Mouse (Mus musculus): ENCODE measurements around the gene Fndc8.

The Fndc8 gene

DNA sequence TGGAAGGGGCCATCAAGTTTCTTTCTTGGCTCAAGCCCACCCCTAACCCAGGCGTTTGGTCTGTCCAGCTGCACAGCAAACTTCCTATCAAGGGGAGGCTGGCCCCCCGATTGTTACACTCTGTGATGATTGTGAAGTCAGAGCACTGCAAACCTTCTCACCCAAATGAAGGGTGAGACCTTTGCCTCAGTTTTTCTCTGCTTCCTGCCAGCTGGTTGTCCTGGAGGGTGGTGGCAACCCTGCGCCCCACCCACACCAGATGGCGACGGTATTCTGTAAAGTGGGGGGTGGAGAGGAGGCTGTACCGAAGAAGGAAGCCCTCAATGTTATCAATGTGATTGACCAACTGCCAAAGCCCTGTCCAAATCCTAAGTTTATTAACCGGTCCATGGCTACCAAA, at the start of gene Fndc8:
Gene Fndc8 (plus strand): TSS at position 189 of the 400 bp plus-strand sequence.
- in situ Hi-C loops (cut with MboI; ENCODE audit: unreplicated experiment in 2 of 2): loop anchor here (5.0 to 25.0 kb wide), 5 partner anchors 277 to 1255 kb away; partner anchors contain the start of gene Tmem132e (in 1 of the 2)

DNA sequence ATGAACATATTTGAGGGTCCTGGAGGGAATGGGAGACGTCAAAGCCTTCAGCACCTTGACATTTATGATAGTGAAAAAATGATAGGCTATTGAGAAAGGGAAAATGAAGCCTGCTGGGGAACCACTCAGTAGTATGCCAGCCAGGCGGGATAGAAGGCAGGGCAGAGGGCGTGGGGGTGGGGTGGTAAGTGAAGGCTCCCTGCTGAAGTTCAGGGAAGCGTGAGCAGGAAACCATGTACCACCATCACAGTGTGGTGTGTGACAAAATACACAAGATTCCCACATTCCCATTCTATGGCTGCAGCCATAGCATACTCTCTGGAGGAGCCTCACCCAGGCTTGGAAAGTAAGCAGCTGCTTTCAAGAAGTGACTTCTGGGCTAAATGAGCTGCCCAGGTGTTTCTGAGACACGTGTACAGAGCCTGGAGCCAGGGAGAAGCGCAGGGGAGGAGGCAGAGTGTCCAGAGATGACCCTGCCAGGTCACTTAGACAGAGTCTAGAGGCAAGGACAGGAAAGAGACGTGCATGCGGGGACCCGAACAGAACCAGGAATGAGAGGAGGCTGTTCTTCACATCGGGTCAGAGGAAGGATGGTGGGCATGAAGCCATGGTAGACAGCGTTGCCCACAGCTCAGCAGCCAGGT, 47.0 kb upstream of the Fndc8 start:
- in situ Hi-C loops (cut with MboI; ENCODE audit: unreplicated experiment in 2 of 2): no loop called here

DNA sequence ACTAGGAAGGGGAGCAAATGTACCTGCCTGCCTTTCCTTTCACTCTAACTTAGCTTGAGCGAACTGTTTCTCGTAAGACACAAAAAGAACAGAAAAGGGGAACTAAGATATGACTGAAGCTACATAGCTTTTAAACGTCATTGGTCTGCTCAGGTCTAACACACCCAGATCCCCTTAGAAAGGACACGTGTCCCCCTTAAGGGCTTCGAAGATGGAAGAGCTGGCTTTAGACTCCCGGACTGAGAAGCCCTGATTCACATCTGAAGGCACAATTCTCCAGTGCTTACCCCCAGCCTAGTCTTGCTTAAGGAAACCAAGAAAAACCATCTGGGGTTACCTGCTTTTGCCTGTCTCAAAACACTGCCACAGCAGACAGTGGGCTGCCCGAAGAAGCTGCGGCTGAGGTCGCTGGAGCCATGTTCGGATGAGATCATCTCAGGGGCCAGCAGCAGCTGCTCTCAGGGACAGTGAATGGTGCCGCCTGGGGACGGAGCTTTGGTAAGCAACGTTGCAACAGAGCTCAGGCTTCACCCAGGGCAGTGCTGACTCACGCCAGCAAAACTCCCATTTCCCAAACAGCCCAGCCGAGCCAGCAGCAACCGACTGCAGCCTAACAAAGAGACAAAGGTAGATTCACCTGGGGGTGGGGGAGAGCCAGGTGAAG, 46.4 kb upstream of the Fndc8 start:
- in situ Hi-C loops (cut with MboI; ENCODE audit: unreplicated experiment in 2 of 2): no loop called here

DNA sequence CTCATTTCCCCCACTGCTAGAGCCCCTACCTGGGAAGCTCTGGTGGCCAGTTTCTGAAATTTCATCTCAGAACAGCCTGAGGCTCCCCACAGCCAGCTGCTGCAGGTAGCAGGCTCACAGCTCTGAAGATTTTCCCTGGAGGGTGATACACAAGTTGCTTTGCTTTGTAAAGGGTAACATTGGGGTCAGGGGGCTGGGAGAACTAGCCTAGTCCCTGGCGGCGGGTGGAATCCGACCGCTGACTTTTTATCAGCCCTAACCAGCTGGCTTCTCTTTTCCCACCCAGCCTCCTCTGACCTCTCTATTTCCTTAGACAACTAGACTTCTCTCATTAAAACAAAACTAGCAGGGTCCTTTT, 45.9 kb upstream of the Fndc8 start:
- in situ Hi-C loops (cut with MboI; ENCODE audit: unreplicated experiment in 2 of 2): no loop called here

DNA sequence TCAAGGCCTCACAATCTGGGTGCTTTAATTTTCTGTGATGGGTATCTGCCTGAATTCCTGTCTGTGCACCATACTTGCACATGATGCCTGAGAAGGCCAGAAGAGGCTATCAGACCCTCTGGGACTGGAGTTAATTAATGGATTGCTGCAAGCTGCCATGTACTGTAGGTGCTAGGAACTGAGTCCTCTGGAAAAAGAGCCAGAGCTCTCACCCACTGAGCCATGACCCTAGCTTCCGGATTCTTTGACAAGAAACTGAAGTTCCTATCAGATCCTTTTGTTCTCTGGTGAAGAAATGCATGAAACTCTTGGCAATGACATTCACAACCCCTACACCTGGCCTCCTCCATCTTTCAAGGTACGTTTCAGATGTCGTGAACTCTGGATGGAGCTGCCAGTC, 45.0 kb upstream of the Fndc8 start:
- in situ Hi-C loops (cut with MboI; ENCODE audit: unreplicated experiment in 2 of 2): no loop called here

DNA sequence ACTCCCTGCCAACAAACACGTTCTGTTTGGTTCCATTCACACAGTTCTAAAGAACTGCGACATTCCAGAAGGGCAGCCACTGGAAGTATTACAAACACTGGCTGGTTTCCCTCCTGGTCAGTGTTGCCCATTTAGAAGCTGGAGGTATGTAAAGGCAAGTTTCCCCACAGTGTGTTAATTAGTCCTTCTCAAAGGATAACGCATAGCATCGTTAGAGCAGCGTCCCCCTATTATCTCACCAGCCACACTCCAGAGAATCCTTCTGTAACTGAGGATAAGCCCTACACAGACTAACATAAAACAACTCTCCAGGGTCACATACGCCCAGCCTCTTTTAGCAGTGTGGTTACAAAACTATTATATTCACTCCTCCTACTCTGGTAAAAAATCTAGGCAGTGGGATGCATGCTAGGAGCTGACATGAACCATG, 44.3 kb upstream of the Fndc8 start:
- in situ Hi-C loops (cut with MboI; ENCODE audit: unreplicated experiment in 2 of 2): no loop called here

DNA sequence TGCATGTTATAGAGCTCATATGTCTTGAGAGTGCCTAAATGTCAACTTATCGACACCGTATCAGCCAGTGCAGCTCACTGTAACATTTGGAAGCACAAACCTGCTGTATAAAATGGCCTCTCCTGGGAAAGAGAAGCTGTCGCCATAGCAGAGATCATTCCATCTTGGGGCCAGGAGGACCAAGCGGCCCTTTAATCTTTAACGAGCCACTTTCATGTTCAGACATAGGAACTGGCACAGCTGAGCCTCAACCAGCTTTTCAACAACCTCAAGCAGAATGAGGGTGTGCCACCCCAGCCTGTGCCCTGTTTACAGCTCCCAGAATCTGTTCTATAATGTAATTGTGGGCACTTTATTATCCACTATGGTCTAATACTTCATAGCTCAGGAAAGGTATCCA, 41.7 kb upstream of the Fndc8 start:
- in situ Hi-C loops (cut with MboI; ENCODE audit: unreplicated experiment in 2 of 2): no loop called here

DNA sequence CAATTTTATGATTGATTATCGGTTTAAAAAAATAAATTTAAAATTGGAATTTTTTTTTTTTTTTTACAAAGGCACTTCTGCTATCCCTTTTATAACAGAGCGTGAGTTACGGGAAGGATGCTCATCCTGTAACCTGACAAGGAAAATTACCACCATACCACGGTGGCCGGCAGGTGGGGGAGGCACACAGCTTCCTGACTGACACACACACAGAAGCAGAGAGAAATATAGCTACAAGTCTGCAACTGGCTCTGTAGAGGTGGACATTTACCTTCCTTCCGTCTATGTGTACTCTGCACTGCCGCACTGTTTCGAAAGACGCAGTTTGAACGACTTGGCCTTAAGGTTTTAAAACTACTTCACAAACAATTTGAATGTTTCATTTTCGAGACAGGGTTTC, 39.8 kb upstream of the Fndc8 start:
- in situ Hi-C loops (cut with MboI; ENCODE audit: unreplicated experiment in 2 of 2): no loop called here

DNA sequence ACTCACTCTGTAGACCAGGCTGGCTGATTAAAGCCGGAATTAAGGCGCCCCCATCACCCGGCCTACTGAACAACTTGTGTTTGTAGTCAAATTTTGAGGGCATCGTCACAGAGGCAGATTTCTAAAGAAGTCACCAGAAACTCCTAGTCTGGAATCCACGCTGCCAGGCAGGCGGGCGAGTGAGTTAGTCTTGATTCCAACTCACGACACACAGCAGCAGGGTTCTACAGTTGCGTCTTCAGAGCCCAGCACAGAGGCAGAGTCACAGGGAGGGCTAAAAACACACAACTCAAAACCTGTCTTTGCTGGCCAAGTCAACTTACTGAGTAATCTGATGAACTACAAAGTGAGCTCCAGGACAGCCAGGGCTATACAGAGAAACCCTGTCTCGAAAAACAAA, 39.4 kb upstream of the Fndc8 start:
- in situ Hi-C loops (cut with MboI; ENCODE audit: unreplicated experiment in 2 of 2): no loop called here

DNA sequence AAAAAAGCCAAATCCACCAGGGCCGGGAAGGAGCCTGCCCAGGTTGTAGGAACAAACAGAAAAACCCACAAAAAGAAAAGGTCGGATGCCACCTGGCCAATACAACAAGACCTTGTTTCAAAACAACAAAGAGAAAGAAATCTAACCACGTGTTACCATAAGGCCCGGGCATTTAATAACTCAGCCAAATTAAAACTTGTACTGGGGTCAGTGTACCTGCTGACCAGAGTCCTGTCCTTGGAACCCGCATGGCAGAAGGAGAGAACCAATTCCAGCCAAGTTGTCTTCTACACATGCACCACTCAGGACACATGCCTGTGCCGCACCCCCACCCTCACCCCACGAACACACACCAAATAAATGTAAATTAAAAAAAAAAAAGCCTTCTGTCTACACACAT, 39.0 kb upstream of the Fndc8 start:
- in situ Hi-C loops (cut with MboI; ENCODE audit: unreplicated experiment in 2 of 2): no loop called here

DNA sequence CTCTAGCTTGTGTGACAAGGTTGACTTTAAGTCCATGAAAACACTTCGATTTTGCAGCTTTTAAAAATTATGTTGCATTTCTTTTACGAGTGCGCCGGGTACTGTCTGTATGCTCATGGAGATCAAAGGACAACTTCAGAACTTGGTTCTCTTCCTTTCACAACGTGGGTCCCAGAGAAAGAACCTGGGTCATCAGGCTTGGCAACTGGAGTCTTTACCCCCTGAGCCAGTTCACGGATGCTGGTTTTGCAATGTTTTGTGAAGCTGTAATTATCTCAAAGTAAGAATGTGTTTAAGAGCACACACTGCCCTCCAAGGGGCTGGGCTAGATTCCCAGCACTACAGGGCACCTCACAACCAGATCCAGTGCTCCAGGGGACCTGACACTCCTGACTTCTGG, 37.8 kb upstream of the Fndc8 start:
- in situ Hi-C loops (cut with MboI; ENCODE audit: unreplicated experiment in 2 of 2): no loop called here

DNA sequence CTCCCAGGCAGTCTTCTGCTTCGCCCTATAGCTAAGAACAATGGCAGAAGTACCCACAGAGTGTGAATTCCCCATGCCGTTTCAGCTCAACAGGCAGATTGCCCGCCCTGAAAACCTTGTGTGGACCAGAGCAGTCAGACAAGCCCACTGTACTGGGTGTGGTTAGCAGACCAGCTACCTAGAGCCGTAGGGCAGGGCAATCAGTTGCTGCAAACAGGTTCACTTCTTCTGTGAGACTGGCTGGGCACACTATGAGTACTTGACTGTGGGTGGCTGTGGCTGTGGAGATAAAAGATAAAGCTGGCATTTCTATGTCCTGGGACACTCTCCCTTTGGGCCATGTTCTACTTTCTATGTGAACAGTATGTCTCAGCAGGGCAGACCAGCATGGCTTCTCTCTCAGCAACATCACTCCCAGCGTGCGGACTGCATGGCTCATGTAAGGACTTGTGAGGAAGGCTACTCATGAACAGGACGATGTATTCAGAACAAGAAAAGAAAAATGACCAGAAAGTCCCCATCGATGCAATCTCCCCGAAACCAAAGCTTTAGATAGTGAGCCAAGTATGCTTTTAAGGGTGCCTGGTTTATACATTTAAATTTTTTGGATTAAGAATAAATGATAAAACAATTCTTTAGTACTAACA, 36.5 kb upstream of the Fndc8 start:
- in situ Hi-C loops (cut with MboI; ENCODE audit: unreplicated experiment in 2 of 2): no loop called here

DNA sequence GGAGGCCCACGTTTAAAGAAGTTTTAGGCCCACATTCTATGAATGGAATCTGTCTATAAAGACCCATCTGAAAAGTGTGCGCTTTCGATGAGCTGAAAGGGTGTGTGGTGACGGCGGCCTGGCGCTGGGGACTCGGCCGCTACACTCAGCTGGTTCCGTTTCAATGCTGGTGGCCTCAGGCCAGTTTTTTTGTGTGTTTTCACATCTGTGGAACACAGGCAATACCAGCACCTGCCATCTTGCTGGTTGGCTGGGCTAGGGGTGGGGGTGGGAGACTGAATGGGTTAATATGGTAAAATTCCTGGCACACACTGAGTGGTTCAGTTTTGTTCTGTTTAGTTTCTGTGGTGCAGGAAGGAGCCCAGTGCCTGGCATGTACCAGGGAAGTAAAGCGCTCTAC, 35.9 kb upstream of the Fndc8 start:
- in situ Hi-C loops (cut with MboI; ENCODE audit: unreplicated experiment in 2 of 2): no loop called here

DNA sequence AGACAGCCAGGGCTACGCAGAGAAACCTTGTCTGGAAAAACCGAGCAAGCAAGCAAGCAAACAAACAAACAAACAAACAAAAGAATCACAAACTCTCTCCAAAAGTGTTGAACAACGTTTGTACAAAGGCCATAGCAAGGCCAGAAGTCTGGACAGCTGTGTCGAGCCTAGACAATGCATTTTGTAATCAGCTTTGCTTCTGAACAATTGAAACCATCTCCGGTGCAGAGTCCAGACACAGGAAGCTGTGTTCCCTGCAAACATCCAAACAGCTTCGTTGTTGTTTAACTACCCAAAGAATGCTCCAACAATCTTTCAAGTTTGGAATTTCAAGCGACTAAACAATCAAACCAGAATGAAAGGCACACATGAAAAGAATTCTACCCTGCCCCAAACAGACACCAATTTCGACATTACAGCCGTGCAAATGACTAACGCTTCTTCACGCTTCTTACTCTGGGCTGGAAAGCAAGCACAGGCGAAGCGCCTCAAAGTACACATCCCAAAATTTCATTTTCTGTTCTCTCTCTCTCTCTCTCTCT, 34.5 kb upstream of the Fndc8 start:
- in situ Hi-C loops (cut with MboI; ENCODE audit: unreplicated experiment in 2 of 2): no loop called here

DNA sequence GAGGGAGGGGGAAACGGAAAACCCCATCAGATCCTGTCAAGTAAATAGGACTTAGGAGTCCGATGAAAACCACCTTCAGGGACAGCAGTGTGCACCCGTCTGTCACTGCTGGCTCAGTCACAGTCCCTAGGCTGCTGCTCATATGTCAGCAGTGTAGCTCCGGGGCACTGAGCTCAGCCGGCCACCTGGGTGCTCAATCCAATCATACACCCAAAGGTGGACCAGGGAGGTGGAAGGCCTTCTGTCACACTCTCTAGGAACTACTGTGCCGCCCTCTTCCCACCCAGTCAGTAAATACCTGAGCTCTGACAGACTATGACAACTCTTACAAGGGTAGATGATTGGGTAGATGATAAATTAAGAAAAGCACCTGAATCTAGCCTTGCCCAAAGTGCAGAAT, 31.2 kb upstream of the Fndc8 start:
- in situ Hi-C loops (cut with MboI; ENCODE audit: unreplicated experiment in 2 of 2): no loop called here

DNA sequence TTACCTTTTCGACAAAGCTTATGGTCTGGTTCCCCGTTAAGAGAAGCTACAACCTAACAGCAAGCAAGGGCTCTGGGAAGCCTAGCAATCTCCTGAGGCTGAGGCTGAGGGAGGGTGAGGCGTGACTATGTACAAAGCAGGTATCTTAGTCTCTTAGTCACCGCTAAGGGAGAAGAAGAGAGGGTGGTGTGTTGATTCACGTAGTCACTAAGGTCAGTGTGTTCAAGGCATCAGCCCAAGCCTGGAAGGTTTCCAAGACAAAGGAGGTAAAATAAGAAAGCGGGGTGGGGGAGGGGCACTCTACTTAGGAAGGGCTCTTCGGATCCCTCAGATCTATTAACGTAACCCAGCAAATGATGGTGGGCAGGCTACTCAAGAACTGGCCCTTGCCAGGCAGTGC, 30.4 kb upstream of the Fndc8 start:
- in situ Hi-C loops (cut with MboI; ENCODE audit: unreplicated experiment in 2 of 2): no loop called here

DNA sequence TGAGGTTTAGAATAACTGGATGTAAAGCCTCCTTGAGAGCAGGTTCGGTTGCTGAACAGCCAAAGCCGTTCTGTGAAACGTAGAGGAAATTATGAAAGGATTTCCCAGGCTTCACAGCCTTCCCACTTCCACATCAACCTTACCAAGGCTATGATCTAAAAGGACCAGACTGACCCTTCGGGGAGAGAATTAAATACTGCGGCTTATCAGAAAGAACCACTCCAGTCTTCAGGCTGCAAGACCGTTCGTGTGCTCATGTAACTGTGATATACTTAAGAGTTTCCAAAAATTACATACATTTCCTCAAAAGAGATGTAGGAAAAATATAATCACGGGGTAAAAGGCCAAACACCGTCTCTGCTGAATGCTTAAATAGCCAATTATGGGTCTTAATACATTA, 29.3 kb upstream of the Fndc8 start:
- in situ Hi-C loops (cut with MboI; ENCODE audit: unreplicated experiment in 2 of 2): no loop called here

DNA sequence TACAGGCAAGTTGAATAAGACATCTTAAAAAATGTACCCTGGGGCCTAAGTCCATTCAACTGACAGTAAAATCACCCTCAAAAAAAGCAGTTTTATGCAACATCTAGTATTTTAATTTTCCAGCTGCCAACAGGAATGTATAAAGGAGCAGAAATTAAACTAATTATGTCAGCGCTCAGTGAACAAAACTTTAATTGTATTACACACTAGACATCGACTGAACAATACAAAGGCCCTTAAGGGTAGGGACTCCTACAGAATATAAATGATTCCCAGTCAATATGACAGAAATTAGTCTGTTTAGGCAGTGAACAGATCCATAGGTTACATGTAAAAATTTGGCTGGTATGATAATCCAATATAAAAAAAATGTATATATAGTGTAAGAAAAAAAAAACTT, 28.9 kb upstream of the Fndc8 start:
- in situ Hi-C loops (cut with MboI; ENCODE audit: unreplicated experiment in 2 of 2): no loop called here

DNA sequence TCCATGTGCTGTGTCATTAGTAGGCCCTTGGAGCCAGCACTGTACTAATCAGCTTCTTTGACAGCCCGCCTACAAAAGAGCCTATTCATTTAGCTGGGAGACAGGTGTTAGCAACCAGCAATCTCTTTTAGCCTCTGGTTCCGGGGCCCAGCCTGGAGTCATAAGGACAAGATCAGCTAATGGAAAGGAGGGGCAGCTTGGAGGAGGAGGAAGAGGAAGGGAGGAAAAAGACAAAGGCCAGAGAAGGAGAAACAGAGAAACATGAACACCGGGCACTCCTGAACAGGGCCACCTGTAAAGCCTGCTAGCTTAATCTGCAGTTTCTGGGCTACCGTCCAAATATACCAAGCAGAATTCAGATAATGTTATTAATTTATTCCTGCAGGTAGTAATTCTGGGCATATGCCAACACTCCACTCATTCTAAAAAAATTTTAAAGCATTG, 28.4 kb upstream of the Fndc8 start:
- in situ Hi-C loops (cut with MboI; ENCODE audit: unreplicated experiment in 2 of 2): no loop called here

DNA sequence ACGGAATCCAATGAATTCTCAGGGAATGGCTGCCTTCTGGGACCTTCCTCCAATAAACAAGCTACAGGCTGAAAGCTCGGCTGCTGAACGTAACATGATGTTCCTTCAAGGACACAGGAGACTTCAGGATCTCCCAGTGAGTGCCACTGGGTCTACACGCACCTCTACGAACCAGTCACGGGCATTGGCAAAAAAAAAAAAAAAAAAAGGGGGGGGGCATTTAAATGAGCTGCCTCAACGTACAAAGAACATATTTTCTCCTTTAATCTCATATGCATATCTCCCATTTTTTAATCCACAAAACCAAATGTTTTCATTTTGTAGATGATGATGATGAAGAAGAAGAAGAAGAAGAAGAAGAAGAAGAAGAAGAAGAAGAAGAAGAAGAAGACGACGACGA, 26.0 kb upstream of the Fndc8 start:
- in situ Hi-C loops (cut with MboI; ENCODE audit: unreplicated experiment in 2 of 2): no loop called here

DNA sequence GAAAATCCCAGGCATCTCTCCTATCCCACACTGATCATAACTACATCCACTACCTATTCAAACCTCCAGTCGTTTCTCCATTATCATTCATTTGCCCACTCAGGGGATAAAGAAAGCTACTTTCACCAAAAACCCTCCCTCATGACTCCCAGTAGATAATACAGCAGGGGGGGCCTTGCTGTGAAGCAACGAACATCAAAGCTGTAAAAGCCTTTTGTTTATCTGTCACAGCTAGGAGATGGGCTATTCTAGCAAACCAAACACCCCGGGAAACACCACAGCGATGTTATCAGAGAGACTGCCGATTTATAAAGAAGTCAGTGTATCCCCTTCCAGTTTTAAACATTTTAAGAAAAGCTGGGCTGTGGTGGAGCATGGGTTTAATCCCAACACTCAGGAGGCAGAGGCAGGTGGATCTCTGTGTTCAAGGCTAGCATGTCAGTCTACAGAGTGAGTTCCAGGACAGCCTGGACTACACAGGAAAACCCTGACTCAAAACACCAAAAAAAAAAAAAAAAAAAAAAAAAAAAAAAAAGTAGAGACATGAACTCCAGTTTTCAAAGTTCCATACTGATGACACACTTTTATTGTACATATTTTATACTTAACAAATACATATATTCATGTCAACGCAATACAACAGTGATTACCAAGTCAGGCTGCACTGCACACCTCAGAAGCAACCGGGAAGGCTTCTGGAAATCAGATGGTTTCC, 24.9 kb upstream of the Fndc8 start:
- in situ Hi-C loops (cut with MboI; ENCODE audit: unreplicated experiment in 2 of 2): no loop called here
